Mouse (Mus musculus) embryonic facial prominence, embryonic 12.5 days (tissue): ENCODE data around the gene Olfr1324. TPM values are rescaled to one million over a fixed set of nuclear protein-coding genes. Genes with fewer than 3 reads are reported as not detected.
"Not testable (repeated sequence)": the region's sequence is repeated elsewhere in the genome, so short reads cannot be mapped to it uniquely, and the experiment has no call there.

Experiments
- ATAC-seq: fragments of 200-750 bp; cut with Nextera tagmentation; 2 replicates; pipeline ENCODE4 v1.8.0; 2017; ENCODE audit not compliant: insufficient number of reproducible peaks, insufficient read depth, low FRiP score, low TSS enrichment
- H3K27ac ChIP-seq: fragments of 300-500 bp; sonication (generic); 2 replicates; pipeline ENCODE4 v1.5.1; 2016; ENCODE audit warnings: mild to moderate bottlenecking
- H3K27me3 ChIP-seq: fragments of 300-500 bp; sonication (generic); 2 replicates; pipeline ENCODE4 v1.6.1; 2016; ENCODE audit warnings: mild to moderate bottlenecking, moderate library complexity
- H3K36me3 ChIP-seq: fragments of 300-500 bp; sonication (generic); 2 replicates; pipeline ENCODE4 v1.6.1; 2016; ENCODE audit warnings: mild to moderate bottlenecking
- H3K4me1 ChIP-seq: fragments of 300-500 bp; sonication (generic); 2 replicates; pipeline ENCODE4 v1.6.1; 2016
- H3K4me2 ChIP-seq: fragments of 300-500 bp; sonication (generic); replicated peaks from 2 replicates; pipeline ENCODE4 v1.6.1; 2016; ENCODE audit warnings: mild to moderate bottlenecking, moderate library complexity
- H3K4me3 ChIP-seq: fragments of 300-500 bp; sonication (generic); 2 replicates; pipeline ENCODE4 v1.5.1; 2016; ENCODE audit warnings: mild to moderate bottlenecking
- H3K9ac ChIP-seq: fragments of 300-500 bp; sonication (generic); 2 replicates; pipeline ENCODE4 v1.6.1; 2016; ENCODE audit warnings: mild to moderate bottlenecking, moderate library complexity
- H3K9me3 ChIP-seq: fragments of 300-500 bp; sonication (generic); 2 replicates; pipeline ENCODE4 v1.6.1; 2016; ENCODE audit warnings: mild to moderate bottlenecking, moderate library complexity
- WGBS: fragments of 180-500 bp; shearing (Covaris S2); methylation state at CpG from one replicate; pipeline ENCODE4 v1.1.7; 2016; 5-methylcytosine and 5-hydroxymethylcytosine counted together
- polyA plus RNA-seq: library from polyadenylated mRNA; unstranded; fragments of >200 nt; fragmentation: Nextera tagmentation; extraction: Ambion mirVana; gene quantifications from 2 replicates; pipeline ENCODE4 v1.2.1, GENCODE M21; 2016

Olfr1324 gene
- polyA plus RNA-seq, result not detected in 2 replicates

- WGBS, result 94% methylated on average over 1 of the region's 1 CpGs
- no peaks in the 10 kb centered on the region for H3K27me3 ChIP-seq
- no peaks in the 10 kb centered on the region for H3K9me3 ChIP-seq
- ATAC-seq, result no peak
- no peak within 1 kb of the TSS for H3K4me2 ChIP-seq
- H3K9ac ChIP-seq, result no peak within 1 kb of the TSS
- H3K36me3 ChIP-seq, result no peaks in the 10 kb centered on the region
- H3K4me3 ChIP-seq, result no peak within 1 kb of the TSS
- no peak within 1 kb of the TSS for H3K27ac ChIP-seq
- H3K4me1 ChIP-seq, result no peaks in the 10 kb centered on the region
Measured at GRCm38 (mm10) chrX:50428398-50428797, at the start of gene Olfr1324. Gene Olfr1324 (minus strand): TSS chrX:50428498.

DNA sequence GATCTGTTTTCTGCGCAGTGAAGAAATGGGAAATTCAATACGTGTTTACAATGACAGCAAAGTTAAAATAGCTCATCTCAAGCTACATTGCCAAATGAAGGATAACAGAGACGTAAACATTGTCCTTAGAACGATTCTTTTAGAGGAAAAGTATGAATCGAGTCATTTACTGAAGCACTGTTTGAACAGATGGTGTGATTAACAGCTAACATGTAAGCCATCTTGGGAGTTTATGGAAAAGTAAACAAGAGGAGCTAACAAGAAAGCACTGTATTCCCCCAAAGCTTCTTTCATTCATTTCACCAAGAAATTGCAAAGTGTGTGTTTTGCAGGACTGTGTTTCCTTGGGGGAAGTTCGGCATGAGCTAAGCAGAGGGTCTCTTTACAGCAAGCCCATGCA, 42.0 kb upstream of the Olfr1324 start:
- H3K27ac ChIP-seq, H3K36me3 ChIP-seq, H3K9ac ChIP-seq, H3K4me1 ChIP-seq, H3K4me3 ChIP-seq, H3K9me3 ChIP-seq, ATAC-seq, H3K4me2 ChIP-seq, H3K27me3 ChIP-seq: not testable (repeated sequence)
- WGBS, result 65% methylated on average over 6 of the region's 6 CpGs

DNA sequence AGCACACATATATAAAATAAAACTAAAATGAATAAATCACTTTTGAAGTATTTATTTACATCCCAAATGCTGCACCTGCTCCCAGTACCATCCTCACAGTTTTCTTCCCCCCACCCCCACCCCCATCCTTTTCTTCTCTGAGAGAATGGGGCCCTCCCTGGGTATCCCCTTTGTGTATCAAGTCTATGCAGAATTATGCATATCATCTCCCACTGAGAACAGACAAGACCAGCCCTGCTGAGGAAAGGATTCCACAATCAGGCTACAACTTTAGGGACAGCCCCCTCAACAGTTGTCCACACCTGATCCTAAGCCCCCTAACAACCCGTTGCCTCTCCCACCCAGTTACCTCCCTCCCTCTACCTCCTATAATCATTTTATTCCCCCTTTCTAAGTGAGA, 27.8 kb upstream of the Olfr1324 start:
- Histone ChIP-seq H3K4me3 (no peak overlapping the region), H3K9ac (no peak overlapping the region), H3K4me1 (no peaks in the 10 kb centered on the region), H3K9me3 (no peaks in the 10 kb centered on the region), H3K4me2 (no peak overlapping the region), H3K36me3 (no peaks in the 10 kb centered on the region), H3K27me3 (no peaks in the 10 kb centered on the region), H3K27ac (no peak overlapping the region)
- ATAC-seq, result no peak
- 39% methylated on average over 1 of the region's 1 CpGs for WGBS

DNA sequence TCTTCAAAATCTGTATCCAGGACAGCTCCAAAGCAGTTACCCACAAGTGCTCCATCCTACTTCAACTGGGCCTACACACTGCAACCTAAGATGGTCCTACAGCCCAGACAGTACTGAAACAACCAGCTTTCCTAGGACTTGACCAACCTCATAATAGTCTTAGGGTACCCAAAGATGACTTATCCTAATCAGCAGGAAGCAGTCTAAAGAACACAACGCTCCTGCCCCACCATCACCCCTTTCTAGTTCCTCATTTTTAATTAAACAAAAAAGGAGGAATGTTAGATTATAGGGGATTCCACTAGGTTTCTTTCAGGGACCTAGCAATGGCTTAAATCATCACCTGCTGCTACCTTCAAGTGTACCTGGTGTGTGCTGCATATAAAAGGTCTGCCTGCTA, 15.1 kb upstream of the Olfr1324 start:
- no peak overlapping the region for H3K27ac ChIP-seq
- no peak overlapping the region for H3K4me3 ChIP-seq
- no peaks in the 10 kb centered on the region for H3K9me3 ChIP-seq
- H3K36me3 ChIP-seq, result no peaks in the 10 kb centered on the region
- H3K9ac ChIP-seq, result no peak overlapping the region
- no peaks in the 10 kb centered on the region for H3K4me1 ChIP-seq
- H3K27me3 ChIP-seq, result no peaks in the 10 kb centered on the region
- no peak for ATAC-seq
- 81% methylated on average over 1 of the region's 1 CpGs for WGBS
- H3K4me2 ChIP-seq, result no peak overlapping the region

GRCm38 (mm10) chrX:50442696-50443095, 14.4 kb upstream of the Olfr1324 start:
- no peak overlapping the region for H3K4me2 ChIP-seq
- no peaks in the 10 kb centered on the region for H3K4me1 ChIP-seq
- no peaks in the 10 kb centered on the region for H3K9me3 ChIP-seq
- H3K4me3 ChIP-seq, result no peak overlapping the region
- no peaks in the 10 kb centered on the region for H3K36me3 ChIP-seq
- no peak overlapping the region for H3K9ac ChIP-seq
- no peak for ATAC-seq
- no peak overlapping the region for H3K27ac ChIP-seq
- no peaks in the 10 kb centered on the region for H3K27me3 ChIP-seq
- 89% methylated on average over 1 of the region's 1 CpGs for WGBS

DNA sequence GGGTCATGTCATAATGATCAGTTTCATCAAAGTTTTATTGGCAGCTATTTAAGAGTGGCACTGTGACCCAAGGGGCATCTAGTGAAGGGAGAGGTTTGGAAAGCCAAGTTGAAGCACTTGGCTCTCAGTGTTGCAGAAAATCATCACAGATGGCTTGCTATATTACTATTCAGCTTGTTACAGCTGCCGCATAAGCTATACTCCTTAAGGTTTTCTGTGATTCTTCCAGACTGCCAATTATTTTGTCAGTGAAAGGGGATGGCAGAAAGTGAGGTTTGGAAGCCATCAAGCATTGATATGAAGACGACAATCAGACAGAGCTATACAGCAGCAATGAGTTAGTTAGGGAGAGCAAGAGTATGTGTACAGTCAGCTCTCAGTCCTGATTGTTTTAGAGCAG, 4.2 kb upstream of the Olfr1324 start:
- Histone ChIP-seq H3K4me2 (no peak overlapping the region), H3K9me3 (no peaks in the 10 kb centered on the region), H3K27me3 (no peaks in the 10 kb centered on the region), H3K4me3 (no peak overlapping the region), H3K36me3 (no peaks in the 10 kb centered on the region), H3K4me1 (no peaks in the 10 kb centered on the region), H3K27ac (no peak overlapping the region), H3K9ac (no peak overlapping the region)
- ATAC-seq, result no peak
- WGBS, result 94% methylated on average over 2 of the region's 2 CpGs

- Histone ChIP-seq H3K4me3 (no peak overlapping the region), H3K4me2 (no peak overlapping the region), H3K27me3 (no peaks in the 10 kb centered on the region), H3K36me3 (no peaks in the 10 kb centered on the region), H3K9ac (no peak overlapping the region), H3K27ac (no peak overlapping the region), H3K4me1 (no peaks in the 10 kb centered on the region), H3K9me3 (no peaks in the 10 kb centered on the region)
- 62% methylated on average over 2 of the region's 2 CpGs for WGBS
- no peak for ATAC-seq
Measured at GRCm38 (mm10) chrX:50427712-50428328, 478 bp downstream of the Olfr1324 start.

- Histone ChIP-seq H3K4me3 (no peak overlapping the region), H3K27me3 (no peaks in the 10 kb centered on the region), H3K9me3 (no peaks in the 10 kb centered on the region), H3K27ac (no peak overlapping the region), H3K36me3 (no peaks in the 10 kb centered on the region), H3K4me2 (no peak overlapping the region), H3K4me1 (no peaks in the 10 kb centered on the region), H3K9ac (no peak overlapping the region)
- no peak for ATAC-seq
- WGBS, result 85% methylated on average over 3 of the region's 3 CpGs
Measured at GRCm38 (mm10) chrX:50425899-50426436, 2.3 kb downstream of the Olfr1324 start.

DNA sequence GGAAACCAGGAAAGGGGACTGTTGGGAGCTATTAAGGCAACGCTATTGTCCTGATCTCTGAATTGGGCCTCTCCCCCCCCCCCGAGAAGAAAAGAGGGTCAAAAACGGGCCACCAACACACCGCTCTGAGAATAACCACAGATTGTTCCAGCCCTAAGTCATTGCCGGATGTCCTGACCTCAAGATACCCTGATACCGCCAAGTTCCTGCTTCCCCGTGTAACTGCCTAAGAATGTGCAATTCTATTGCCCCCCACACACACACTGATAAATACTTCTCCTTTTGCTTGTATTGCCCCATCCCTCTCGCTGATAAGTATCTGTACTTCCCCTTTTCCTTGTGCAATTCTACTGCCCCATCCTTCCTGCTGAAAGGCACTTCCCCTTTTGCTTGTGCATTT, 17.9 kb downstream of the Olfr1324 start:
- ATAC-seq, H3K36me3 ChIP-seq, H3K9ac ChIP-seq, H3K9me3 ChIP-seq, H3K4me3 ChIP-seq, H3K27ac ChIP-seq, H3K4me1 ChIP-seq, H3K27me3 ChIP-seq, H3K4me2 ChIP-seq: not testable (repeated sequence)
- WGBS, result 88% methylated on average over 6 of the region's 8 CpGs

DNA sequence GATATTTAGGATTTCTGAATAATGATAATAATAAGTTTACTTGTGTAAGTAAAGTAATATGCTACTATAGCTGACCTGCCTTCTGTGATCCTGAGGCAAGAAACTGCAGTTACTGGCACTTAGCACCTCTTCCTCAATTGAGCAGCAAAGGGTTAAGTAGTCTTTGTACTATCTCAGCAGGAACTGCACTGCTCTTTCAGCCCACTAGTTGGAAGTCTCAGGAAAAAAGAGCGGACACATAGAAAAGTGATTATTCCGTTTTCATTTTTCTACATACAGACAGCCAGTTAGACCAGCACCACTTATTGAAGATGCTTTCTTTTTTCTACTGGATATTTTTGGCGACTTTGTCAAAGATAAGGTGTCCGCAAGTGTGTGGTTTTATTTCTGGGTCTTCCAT, 37.7 kb downstream of the Olfr1324 start:
- not testable (repeated sequence) for H3K4me2 ChIP-seq, H3K4me1 ChIP-seq, H3K9ac ChIP-seq, H3K27me3 ChIP-seq, H3K4me3 ChIP-seq, H3K27ac ChIP-seq, H3K9me3 ChIP-seq, ATAC-seq, H3K36me3 ChIP-seq
- 80% methylated on average over 4 of the region's 4 CpGs for WGBS

GRCm38 (mm10) chrX:50374978-50375377, 53.3 kb downstream of the Olfr1324 start:
- Histone ChIP-seq H3K27me3 (no peaks in the 10 kb centered on the region), H3K4me1 (no peaks in the 10 kb centered on the region), H3K4me2 (no peak overlapping the region), H3K36me3 (no peaks in the 10 kb centered on the region), H3K27ac (no peak overlapping the region), H3K4me3 (no peak overlapping the region), H3K9ac (no peak overlapping the region), H3K9me3 (0 out of 2 replicates have a peak, but pooled peaks cover 9% of the 10 kb centered on the region)
- no peak for ATAC-seq
- WGBS, result 100% methylated on average over 1 of the region's 1 CpGs
